Mouse (Mus musculus) left cerebral cortex, adult 11 months (tissue): ENCODE measurements around the gene Hmgb4.

ENCODE experiments used
- DNase-seq: peaks from one replicate; pipeline ENCODE4 v3.0.0; 2022; ENCODE audit warnings: low spot score

Hmgb4 gene

DNA sequence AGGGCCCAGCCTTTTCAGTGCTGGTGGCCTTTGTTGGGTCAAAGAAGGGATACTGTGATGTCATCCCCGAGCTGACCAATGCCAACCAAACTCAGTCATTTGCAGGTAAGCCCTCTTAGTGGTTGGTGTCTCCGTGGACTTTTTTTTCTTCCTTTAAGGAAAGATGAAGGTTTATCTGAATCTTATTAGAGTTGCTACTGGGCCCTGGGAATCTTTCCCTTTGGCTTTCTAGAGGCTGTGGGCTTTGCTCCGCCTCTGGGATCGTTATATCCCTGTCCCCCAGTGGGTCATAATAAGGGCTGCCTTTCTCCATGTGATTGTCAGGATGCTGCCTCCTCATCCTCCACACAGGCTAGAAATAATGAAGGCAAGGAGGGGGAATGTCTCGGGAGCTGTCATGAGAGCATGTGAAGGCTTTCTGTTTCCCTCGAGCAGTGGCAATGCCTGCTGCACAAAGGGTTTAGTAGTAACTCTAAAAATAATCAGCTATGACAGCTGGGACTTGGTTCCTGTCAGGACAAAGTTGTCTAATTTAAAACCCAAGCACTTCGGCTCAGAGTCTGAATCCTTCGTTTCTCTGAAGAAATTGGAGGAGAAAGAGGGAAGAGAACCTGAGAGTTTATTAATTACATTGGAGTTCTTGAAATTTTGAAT is at the start of gene Hmgb4:
Gene Hmgb4, minus strand, starts transcription at position 51 of the 654 bp plus-strand sequence.
- DNase-seq = peak; percentile 30

DNA sequence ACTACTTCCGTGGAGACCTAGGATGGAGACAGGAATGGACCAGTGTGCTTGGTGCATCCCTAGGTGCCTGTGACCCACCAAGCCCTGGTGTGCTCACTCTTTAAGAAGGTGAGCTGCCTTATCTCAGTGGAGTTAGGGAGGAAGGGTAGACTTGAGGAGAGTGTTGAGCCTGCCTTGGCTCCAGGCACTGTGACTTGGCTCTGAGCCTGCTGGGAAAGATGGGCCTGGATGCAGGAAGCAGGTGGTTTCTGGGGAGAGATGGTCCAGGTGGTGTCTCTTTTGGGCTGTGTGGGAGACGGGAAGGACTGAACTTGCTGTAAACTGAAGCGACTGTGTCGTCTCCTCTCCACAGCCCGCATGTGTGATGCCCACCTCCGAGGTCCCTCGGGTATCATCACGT is 45.3 kb upstream of the Hmgb4 start:
- DNase-seq = no peak

GRCm38 (mm10) chr4:128304049-128304448 is 43.3 kb upstream of the Hmgb4 start:
- DNase-seq = peak; percentile 43

- no peak for DNase-seq
Measured at GRCm38 (mm10) chr4:128288095-128288494, 27.3 kb upstream of the Hmgb4 start.

- DNase-seq = no peak
Measured at GRCm38 (mm10) chr4:128285009-128285408, 24.3 kb upstream of the Hmgb4 start.

DNA sequence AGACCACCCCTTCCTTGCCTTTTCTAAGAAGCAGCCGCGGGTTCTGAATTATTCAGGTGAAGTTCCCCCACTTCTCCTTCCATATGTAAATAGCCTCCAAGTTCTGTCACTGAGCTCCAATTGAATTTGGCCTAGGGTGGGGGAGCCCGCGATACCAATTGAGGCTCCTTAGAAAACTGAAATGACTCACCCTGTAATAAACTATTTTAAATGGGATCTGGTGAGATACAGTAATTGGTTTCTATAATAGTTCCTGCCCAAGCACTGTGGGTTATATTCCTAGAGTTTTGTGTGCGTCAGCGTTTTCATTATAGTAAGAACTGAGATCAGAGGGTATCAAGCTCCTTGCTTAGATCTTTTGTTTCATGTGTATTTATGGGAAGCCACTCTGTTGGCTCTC is 14.8 kb upstream of the Hmgb4 start:
- peak; percentile 22 for DNase-seq

- no peak for DNase-seq
Measured at GRCm38 (mm10) chr4:128275116-128275515, 14.4 kb upstream of the Hmgb4 start.

DNA sequence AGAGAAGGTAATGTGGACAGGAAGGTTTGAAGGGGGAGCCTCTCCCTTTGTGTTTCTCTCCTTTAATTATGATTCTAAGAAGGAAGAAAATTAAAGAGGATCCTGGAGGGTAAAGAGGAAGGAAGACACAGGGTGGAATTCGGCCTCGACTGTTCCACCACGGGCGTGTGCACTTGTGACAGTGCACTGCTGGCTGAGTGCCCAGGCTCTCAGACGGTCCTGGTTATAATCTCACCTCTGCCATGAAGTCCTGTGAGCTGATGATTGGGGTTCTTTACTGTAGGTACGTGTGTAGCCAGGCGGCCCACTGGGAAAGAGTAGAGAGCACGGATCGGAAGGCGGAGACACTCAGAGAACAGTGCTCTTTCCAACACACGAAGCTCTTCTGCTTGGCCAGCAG is 12.4 kb upstream of the Hmgb4 start:
- no peak for DNase-seq

GRCm38 (mm10) chr4:128272501-128272900 is 11.7 kb upstream of the Hmgb4 start:
- DNase-seq = no peak

- no peak for DNase-seq
Measured at GRCm38 (mm10) chr4:128270931-128271330, 10.2 kb upstream of the Hmgb4 start.

DNA sequence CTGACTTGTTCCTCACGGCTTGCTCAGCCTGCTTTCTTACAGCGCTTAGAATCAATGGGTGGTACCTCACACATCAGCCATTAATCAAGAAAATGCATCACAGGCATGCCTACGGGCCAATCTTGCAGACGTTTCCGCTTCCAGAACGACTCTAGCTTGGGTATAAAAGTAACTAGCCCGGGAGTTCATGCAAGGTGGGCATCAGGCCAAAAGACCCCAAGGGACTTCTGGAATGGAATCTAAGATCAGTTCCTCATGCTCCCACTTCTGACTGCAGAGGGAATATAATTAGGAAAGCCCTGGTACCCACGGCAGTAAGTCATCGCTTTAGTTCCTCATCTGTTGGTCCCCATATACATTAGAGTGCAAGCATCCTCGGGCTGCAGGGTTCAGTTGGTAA is 9.4 kb upstream of the Hmgb4 start:
- no peak for DNase-seq

DNA sequence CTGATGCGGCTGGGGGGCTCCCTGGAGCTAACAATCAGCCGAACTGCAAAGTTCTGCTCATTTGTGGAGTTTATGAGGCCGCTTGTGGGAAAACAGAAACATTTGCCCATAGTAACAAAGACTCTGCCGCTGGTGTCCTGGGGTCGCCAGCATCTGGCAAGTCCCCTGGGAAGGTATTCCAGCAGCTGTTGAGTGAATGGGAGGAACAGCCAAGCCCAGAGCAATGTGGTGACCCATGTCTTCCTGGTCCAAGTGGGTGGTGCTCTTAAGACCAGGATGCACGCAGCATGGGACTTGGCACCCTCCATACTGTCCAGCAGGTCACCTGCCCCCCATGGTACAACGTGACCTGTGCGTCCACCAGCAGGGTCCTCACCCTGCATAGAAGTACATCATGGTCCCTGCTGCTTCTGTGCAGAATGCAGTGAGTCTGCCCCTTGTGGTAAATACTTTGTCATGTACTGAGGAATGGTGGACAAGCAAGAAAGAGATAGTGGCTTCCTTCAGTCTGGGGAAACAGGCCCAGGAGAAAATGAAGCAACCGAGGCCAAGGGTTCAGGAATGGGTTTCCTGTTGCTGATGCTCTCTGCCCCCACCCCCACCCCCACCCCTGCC is 8.6 kb upstream of the Hmgb4 start:
- DNase-seq = no peak

- DNase-seq = no peak
Measured at GRCm38 (mm10) chr4:128265341-128265740, 4.6 kb upstream of the Hmgb4 start.

GRCm38 (mm10) chr4:128264491-128264890 is 3.7 kb upstream of the Hmgb4 start:
- DNase-seq = no peak

DNA sequence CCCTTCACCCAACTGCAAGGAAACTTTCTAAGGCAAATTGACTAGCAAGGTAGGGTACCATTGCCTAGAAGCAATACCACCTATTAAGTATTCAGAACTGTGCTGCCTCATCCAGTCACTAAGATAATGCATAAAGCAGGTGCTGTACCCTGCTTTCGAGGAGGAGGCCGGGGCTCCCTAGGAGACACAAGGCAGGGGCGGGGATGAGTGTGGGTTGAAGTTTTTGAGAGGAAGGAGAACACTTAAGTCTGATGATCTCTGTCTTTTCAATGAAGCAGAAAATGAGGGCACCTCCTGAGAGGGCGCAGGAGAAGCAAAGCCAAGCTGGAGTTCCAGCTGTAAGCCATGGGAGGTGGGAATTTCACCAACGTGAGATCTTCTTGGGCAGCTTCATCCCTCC is 1.5 kb downstream of the Hmgb4 start:
- DNase-seq = no peak

DNA sequence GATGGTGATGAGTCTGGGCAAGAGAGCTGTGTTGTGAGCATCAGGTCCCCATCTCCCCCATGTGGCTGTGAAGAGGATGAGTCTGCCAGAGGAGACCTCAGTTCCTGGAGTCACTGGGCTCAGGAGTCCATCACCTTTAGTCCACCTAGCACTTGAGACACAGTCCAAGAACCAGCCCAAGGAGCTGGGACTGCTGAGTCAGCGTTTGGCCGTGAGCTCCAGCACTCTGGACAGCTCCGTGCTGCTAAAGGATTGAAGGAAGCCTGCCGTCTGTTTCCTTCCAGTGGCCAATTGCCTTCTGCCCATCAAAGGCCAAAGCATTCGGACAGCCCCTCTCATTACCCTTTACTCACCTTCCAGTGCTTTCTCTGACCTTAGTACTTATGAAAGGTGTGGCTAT is 12.1 kb downstream of the Hmgb4 start:
- no peak for DNase-seq

- DNase-seq = no peak
Measured at GRCm38 (mm10) chr4:128245201-128245600, 15.6 kb downstream of the Hmgb4 start.

- DNase-seq = no peak
Measured at GRCm38 (mm10) chr4:128241854-128242356, 18.9 kb downstream of the Hmgb4 start.

- no peak for DNase-seq
Measured at GRCm38 (mm10) chr4:128241075-128241853, 19.5 kb downstream of the Hmgb4 start.

DNA sequence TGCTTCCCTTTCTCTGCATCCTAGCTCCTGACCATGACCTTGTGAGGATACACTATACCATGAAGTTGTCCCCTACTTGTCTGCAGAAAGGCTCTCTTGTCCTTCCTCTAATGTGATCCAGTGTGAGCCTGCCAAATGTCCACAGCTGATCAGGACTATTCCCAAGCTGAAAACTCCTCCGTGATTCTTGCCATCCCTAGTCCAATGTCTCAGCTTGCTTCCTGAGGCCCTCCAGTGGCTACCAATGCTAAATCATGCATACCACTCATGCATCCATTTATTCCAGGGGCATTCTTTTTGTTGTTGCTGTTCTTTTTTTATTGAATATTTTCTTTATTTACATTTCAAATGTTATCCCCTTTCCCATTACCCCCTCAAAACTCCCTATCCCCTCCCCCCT is 21.6 kb downstream of the Hmgb4 start:
- no peak for DNase-seq

DNA sequence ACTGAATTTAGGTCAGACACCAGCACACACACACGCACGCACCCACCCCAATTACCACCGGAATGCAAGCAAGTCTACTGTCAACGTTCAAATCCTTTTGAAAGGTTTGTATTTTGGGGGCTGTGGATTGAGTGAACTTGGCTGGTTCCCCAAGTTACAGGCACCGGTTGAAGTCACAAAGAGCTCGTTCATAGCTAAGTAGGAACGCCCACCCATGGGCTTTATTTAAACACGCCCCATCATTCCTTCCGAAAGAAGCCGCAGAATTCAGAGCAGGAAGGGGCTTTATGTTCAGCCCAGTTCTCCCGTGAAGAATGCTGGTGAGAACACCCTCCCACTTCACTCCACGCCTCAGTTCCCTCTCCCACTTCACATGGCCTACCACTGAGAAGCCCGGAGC is 27.3 kb downstream of the Hmgb4 start:
- DNase-seq = no peak

DNA sequence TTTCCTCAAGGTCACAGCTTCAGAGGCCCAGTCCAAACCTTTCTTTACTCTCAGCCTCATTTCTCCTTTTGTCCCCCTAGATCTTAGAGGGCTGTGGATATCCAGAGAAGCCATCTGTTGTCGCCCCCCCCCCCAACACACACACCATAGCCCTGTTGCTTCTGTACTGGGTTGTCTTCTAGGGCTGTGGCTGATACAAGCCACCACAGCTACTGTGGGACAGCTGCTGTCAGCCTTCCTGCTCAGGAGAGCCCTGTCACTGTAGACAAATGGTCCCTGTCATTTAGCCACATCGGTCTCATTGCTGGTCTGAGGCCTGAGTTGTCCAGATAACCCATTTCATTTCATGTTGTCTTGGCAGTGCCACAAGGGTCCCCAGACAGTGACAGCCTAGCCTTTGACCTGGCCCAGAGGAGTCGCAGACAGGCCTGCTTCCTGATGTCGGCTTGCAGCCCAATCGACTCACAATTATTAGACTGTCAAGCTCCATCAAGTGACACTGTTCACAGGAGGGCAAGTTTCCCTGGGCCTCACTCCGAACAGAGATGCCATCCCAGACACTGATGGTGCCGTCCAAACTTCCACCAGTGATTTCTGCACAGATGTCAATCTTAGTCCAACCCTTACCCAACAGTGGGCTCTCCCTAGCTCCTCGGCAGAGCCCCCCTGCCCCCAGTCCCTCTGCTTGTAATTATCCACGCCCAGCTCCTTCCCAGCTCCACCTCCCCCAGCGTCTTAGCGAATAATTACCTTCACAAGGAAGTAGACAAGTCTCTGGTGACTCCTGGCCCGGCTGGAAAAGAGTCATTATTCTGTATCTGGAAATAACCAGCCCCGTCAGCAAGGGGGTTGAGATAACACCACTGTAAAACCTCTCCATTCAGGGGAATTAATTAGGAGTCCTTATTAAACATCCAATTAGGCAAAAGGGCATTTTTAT is 33.1 kb downstream of the Hmgb4 start:
- DNase-seq = no peak
